Mouse (Mus musculus) frontal cortex, adult 2 months (tissue): ENCODE data around the gene Slc9a3r2. TPM values are rescaled to one million over a fixed set of nuclear protein-coding genes. Genes with fewer than 3 reads are reported as not detected.

ENCODE experiments used
- DNase-seq, 2 experiments: peaks; one replicate each; pipeline ENCODE4 v3.0.0; 2022; ENCODE audit warnings: low spot score in 1 of 2; ENCODE audit errors: extremely low spot score in 1 of 2
- polyA plus RNA-seq: library from polyadenylated mRNA; depleted of rRNA; stranded (reverse); fragments of >200 nt; gene quantifications from 2 replicates; pipeline ENCODE4 v1.2.3, GENCODE M21; 2012; rRNA removed

Slc9a3r2 gene
- polyA plus RNA-seq, 1 experiment = 80.5 TPM

DNA sequence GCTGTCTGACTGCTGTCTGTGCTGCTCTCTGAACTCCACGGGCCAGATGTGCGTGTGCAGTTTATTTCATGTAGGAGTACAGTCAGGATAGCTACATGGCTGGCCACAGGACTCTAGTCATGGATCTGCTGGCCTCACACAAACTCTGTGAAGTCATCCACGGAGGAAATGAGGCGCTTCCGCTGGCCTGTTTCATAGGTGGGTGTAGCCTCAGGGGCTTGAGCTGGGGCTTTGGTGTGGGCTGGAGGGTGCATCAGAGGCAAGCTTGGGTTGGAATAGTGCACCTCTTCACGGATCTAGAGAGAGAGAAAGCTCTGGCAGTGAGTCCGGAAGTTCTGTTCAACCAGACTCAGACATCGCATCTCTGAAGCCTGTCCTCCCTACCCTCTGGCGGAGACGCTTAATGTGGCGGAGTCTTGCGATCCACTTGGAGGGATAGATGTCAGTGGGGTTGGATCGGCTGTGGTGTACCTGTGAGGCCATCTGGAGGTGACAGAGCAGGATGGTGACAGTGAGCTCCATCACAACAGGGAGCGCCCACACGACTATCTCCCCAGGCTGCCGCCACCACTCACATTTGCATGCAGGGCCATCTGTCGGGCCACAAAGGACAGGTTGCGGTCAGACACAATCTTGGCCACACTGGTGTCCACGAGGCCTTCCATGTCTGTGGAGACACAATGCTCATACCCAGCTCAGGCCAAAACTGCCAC is 53.5 kb downstream of the Slc9a3r2 start:
- no peak for DNase-seq

DNA sequence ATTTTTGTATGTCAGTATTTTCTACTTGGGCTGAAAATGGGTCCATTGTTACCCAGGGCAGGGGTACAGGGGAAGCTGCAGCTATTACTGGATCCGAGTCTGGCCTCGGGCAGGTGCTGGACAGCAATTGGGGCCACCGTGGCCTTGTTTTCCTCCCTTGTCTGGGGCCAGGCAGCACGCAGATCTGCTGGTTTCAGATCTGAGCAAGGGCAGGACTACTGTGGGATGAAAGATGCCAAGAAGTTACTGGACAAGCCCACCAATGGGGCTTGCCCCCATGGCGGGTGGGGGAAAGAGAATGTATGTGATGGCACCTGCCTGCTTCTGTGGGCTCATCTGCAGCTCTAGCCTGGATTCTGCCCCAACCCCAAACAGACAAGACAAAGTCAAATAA is 54.1 kb downstream of the Slc9a3r2 start:
- no peak for DNase-seq

- DNase-seq = no peak
These were observed 54.7 kb downstream of the Slc9a3r2 start for GRCm38 (mm10) chr17:24595126-24596072.

DNA sequence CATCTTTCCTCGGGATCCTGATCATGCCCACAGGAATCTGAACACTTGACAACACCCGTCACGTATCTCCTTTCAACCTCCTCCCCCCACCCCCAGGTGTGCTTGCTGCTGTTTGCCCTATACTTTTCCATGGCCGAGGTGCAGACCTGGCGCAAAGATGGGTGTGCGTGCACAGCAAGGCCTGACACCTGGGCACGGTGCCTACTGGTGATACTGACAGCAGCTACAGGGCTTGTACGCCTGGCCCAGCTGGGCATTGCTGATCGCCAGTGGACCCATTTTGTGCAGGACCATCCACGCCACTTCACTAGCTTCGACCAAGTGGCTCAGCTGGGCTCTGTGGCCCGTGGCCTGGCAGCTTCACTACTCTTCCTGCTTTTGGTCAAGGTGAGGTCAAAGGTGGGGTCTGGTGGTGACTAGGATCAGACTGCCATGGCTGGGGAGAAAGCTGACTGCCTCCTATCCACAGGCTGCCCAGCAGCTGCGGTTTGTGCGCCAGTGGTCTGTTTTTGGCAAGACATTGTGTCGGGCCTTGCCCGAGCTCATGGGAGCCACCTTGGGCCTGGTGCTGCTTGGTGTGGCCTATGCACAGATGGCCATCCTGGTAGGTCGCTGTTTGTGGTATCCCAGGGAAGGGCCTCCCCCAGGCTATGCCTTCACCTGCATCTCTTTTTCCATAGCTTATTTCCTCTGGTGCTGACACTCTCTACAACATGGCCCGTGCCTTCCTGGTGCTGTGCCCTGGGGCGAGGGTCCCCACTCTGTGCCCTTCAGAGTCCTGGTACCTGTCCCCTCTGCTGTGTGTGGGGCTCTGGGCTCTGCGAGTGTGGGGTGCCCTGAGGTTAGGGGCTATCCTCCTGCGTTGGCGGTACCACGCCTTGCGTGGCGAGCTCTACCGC is 55.9 kb downstream of the Slc9a3r2 start:
- DNase-seq = no peak

- no peak for DNase-seq
These were observed 56.9 kb downstream of the Slc9a3r2 start for GRCm38 (mm10) chr17:24593248-24593647.

DNA sequence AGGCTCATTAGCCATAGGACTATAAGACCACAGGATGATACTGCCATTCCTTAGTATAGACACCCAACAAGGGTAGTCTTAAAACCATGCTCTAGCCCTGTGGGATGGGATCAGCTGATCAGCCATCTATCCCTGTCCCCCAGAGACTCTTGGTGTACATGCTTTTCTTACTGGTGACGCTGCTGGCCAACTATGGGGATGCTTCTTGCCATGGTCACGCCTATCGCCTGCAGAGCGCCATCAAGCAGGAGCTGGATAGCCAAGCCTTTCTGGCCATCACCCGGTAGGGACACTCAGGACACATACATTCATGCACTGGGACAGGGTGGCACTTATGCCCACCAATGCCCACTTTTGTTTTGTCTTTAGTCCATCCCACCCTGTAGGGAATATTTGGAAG is 58.4 kb downstream of the Slc9a3r2 start:
- no peak for DNase-seq

DNA sequence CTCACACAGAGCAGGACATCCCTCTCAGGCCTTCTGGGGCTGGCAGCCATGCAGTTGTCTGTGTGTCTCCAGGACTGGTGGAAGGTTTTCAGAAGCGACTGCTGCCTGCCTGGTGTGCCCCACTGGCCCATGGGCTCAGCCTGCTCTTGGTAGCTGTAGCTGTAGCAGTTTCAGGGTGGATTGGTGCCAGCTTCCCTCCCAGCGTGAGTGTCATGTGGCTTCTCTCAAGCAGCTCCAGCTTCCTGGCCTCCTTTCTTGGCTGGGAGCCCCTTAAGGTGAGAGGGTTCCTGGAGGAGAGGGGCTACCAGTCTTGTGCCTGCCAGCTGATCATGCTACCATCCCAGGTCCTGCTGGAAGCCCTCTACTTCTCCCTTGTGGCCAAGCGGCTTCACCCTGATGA is 59.2 kb downstream of the Slc9a3r2 start:
- DNase-seq = no peak

Other genes starting within 250 kb of the Slc9a3r2 start
- 269 and 276 TPM in 2 replicates for gene Rnps1, start 235.8 kb downstream of the Slc9a3r2 start, polyA plus RNA-seq
- 50.0 and 55.9 TPM in 2 replicates for gene Eci1, start 223.7 kb downstream of the Slc9a3r2 start, polyA plus RNA-seq
- gene Dnase1l2, start 207.2 kb downstream of the Slc9a3r2 start, polyA plus RNA-seq = 18.3 and 22.9 TPM in 2 replicates
- 86.1 and 86.4 TPM in 2 replicates for gene E4f1, start 180.0 kb downstream of the Slc9a3r2 start, polyA plus RNA-seq
- gene Pgp, start 179.9 kb downstream of the Slc9a3r2 start, polyA plus RNA-seq = 85.4 and 95.8 TPM in 2 replicates
- gene Bricd5, start 176.4 kb downstream of the Slc9a3r2 start, polyA plus RNA-seq = 2.1 and 2.6 TPM in 2 replicates
- gene Mlst8, start 171.2 kb downstream of the Slc9a3r2 start, polyA plus RNA-seq = 37.9 and 45.7 TPM in 2 replicates
- 116 and 124 TPM in 2 replicates for gene Caskin1, start 161.7 kb downstream of the Slc9a3r2 start, polyA plus RNA-seq
- 194 and 212 TPM in 2 replicates for gene Traf7, start 122.4 kb downstream of the Slc9a3r2 start, polyA plus RNA-seq
- 97.2 and 118 TPM in 2 replicates for gene Rab26, start 116.1 kb downstream of the Slc9a3r2 start, polyA plus RNA-seq
- gene Pkd1, start 100.5 kb downstream of the Slc9a3r2 start, polyA plus RNA-seq = 85.1 and 85.3 TPM in 2 replicates
- gene Tsc2, start 17.7 kb downstream of the Slc9a3r2 start, polyA plus RNA-seq = 175 and 194 TPM in 2 replicates
- 8.8 and 10.7 TPM in 2 replicates for gene Nthl1, start 17.6 kb downstream of the Slc9a3r2 start, polyA plus RNA-seq
- 0.65 TPM in 1 of 2 replicates, not detected in the other for gene Npw, start 8.1 kb upstream of the Slc9a3r2 start, polyA plus RNA-seq
- gene Zfp598, start 19.4 kb upstream of the Slc9a3r2 start, polyA plus RNA-seq = 53.8 and 59.4 TPM in 2 replicates
- 170 and 183 TPM in 2 replicates for gene Syngr3, start 39.6 kb upstream of the Slc9a3r2 start, polyA plus RNA-seq
- 22.6 and 24.1 TPM in 2 replicates for gene Gfer, start 45.8 kb upstream of the Slc9a3r2 start, polyA plus RNA-seq
- 5.9 and 6.7 TPM in 2 replicates for gene Noxo1, start 45.9 kb upstream of the Slc9a3r2 start, polyA plus RNA-seq
- gene Tbl3, start 57.3 kb upstream of the Slc9a3r2 start, polyA plus RNA-seq = 56.1 and 56.2 TPM in 2 replicates
- gene Rnf151, start 67.7 kb upstream of the Slc9a3r2 start, polyA plus RNA-seq = 0.11 and 0.38 TPM in 2 replicates
- gene Rps2, start 67.8 kb upstream of the Slc9a3r2 start, polyA plus RNA-seq = 967 and 1,066 TPM in 2 replicates
- 445 and 493 TPM in 2 replicates for gene Ndufb10, start 74.2 kb upstream of the Slc9a3r2 start, polyA plus RNA-seq
- 0.56 and 0.65 TPM in 2 replicates for gene Rpl3l, start 77.5 kb upstream of the Slc9a3r2 start, polyA plus RNA-seq
- 32.7 and 37.7 TPM in 2 replicates for gene Msrb1, start 86.3 kb upstream of the Slc9a3r2 start, polyA plus RNA-seq
- 0.66 and 0.78 TPM in 2 replicates for gene Hs3st6, start 102.7 kb upstream of the Slc9a3r2 start, polyA plus RNA-seq
- not detected in 2 replicates for gene Meiob, start 154.0 kb upstream of the Slc9a3r2 start, polyA plus RNA-seq
- gene Hagh, start 189.8 kb upstream of the Slc9a3r2 start, polyA plus RNA-seq = 125 and 142 TPM in 2 replicates
- gene Fahd1, start 200.0 kb upstream of the Slc9a3r2 start, polyA plus RNA-seq = 23.5 and 26.0 TPM in 2 replicates
- gene Igfals, start 215.7 kb upstream of the Slc9a3r2 start, polyA plus RNA-seq = 0.06 and 0.16 TPM in 2 replicates
- 29.0 and 31.4 TPM in 2 replicates for gene Nubp2, start 236.0 kb upstream of the Slc9a3r2 start, polyA plus RNA-seq
- gene Spsb3, start 236.3 kb upstream of the Slc9a3r2 start, polyA plus RNA-seq = 69.1 and 78.1 TPM in 2 replicates
- gene Eme2, start 244.8 kb upstream of the Slc9a3r2 start, polyA plus RNA-seq = 63.7 and 67.9 TPM in 2 replicates
- gene Mrps34, start 244.8 kb upstream of the Slc9a3r2 start, polyA plus RNA-seq = 111 and 127 TPM in 2 replicates
- gene Nme3, start 246.2 kb upstream of the Slc9a3r2 start, polyA plus RNA-seq = 76.8 and 81.6 TPM in 2 replicates